Mouse (Mus musculus) heart, adult 9 months (tissue): ENCODE results near the gene Nudt13.

Experiments used
- DNase-seq, 2 experiments: peaks; one replicate each; pipeline ENCODE4 v3.0.0; 2022; ENCODE audit warnings: low spot score in 2 of 2

Gene Nudt13

DNA sequence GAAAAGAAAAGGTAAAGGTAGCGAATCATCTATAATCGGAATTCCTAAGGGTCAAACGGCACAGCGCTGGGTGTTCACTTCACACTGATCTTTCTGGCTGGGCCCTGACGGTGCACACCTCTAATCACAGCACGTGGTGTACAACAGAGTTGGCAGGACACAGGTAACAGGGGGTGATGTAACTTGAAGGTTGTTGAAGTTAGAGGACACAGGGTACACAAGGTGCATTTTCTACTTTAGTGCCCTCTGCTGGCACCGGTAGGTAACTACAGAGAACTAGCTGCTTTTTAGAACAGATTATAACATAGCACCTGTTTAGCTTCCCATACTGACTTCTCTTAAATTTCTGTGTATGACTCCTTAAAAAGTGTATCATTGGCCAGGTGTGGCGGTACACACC is 45.7 kb downstream of the Nudt13 start:
- DNase-seq, result peak in 1 of 2 experiments; percentile 13

- DNase-seq, result no peak
Observed at GRCm38 (mm10) chr14:20340866-20341265, 46.4 kb downstream of the Nudt13 start.

DNA sequence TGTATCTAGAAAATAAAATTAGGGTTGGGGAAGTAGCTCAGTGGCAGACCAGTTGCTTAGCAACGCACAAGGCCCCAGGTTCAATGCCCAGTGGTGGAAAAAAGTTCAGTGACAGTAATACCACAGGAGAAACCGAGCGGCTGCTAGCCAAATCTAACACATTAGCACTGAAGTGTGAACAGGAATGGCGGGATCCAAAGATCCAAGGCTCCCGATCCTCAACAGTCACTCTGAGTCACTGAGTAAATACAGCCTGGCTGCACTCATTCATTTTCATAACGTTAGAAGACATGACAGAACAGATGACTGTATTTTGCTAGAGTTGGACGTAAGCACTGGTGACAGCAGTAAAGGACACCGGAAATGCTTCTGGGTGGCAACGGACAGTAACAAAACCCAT is 51.4 kb downstream of the Nudt13 start:
- no peak for DNase-seq

DNA sequence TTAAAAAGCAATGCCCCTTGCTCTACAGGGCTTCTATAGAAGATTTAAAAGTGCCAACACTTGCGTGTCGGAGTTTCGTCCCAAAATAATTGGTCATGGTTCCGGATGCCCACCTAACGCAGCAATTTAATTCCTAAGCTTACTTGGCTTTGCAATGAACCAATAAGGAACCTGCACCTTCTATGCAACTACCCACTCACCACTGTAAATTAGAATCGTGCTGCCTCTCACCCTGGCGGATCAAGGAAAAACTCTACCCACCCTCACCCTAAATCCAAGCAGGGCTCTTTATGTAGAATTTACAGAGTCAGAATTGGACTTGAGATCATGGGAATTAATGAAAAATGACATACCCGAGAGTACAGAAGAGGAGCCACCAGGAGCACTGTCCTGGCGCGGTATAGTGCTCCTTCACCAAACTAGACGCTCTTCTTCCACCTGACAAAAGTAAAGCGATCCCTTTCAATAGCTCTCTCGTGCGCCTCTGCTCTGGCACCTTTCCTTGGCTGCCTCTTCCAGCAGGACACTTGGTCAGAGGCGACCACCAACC is 53.0 kb downstream of the Nudt13 start:
- DNase-seq, result no peak

DNA sequence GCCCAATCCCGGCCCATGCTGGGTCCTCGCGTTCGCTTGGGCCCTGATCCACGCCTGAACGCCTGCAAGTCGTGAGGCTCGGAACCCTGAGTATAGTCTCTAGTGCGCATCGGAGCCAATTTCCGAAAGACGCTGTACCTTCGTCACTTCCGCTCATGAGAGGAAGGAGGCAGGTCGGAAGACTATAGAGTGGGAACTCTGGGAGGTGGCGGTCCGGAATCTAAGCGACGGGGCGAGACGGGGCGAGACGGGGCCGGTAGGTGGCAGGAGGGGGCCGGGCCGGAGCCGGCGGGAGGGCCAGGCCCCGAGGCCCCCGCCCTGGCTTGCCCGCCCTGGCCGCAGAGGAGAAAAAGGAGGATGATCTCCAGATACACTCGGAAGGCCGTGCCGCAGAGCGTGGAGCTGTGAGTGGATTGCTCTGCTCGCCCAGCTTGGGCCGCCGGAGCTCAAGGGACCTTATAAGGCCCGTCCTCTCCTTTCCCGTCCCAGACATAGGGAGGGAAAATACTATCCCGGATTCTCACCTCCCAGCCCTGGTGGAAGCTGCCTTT is 53.6 kb downstream of the Nudt13 start, which contains the start of the genes Ecd and Fam149b:
Ecd (minus strand) TSS at position 131 of the 551 bp plus-strand sequence.
Fam149b (plus strand) TSS at position 172 of the 551 bp plus-strand sequence.
- DNase-seq, result peak; percentile 91 to 94

DNA sequence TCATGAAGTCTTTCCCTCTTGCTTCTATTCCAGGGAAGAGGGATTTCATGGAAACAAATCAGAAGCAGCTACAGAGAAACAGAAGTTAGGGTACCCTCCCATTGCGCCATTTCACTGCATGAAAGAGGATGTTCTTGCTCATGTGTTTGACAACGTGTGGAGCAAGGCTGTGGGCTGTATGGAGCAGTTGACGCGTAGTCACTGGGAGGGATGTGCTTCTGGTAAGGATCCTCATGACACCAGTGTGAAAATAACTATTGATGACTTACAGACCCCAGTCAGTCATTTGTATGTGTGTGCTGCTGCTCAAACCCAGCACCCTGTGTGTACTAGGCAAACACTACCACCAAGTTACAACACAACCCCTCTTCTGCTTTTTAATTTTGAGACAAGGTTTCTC is 68.7 kb downstream of the Nudt13 start:
- no peak for DNase-seq
